Mouse (Mus musculus) CH12.LX (cell line): ENCODE measurements at regions not wholly inside any gene's neighbourhood (a gene's known extent, or its start where the extent isn't known, plus 50 kb on each side); places are given as distances from the start of the nearest gene placed in this dataset.

Experiments
- DNase-seq: peaks from one replicate; pipeline ENCODE4 v3.0.0-alpha.2; 2013; ENCODE audit errors: extremely low read depth
- H3K27ac ChIP-seq: 2 replicates; pipeline ENCODE4 v1.5.1; 2012; ENCODE audit warnings: low read depth, mild to moderate bottlenecking, control low read depth, moderate library complexity; ENCODE audit not compliant: insufficient read depth
- H3K27me3 ChIP-seq: replicated peaks from 2 replicates; pipeline ENCODE3; 2012; ENCODE audit warnings: inconsistent platforms
- H3K36me3 ChIP-seq, 2 experiments: replicated peaks in 1 of 2; 2 replicates each; pipeline versions ENCODE3 to v1.6.1; 2012; ENCODE audit warnings: inconsistent platforms in 1 of 2, low read length in 1 of 2, mild to moderate bottlenecking in 1 of 2, mixed read lengths in 1 of 2, moderate library complexity in 1 of 2; ENCODE audit not compliant: control insufficient read depth in 1 of 2, insufficient read depth in 1 of 2
- H3K4me1 ChIP-seq, 2 experiments: 2 replicates each; pipeline ENCODE4 v1.6.1; 2012; ENCODE audit warnings: inconsistent platforms in 1 of 2, moderate library complexity in 1 of 2; ENCODE audit not compliant: insufficient read depth in 2 of 2, control insufficient read depth in 1 of 2
- H3K4me2 ChIP-seq: 2 replicates; pipeline ENCODE4 v1.6.1; 2012; ENCODE audit warnings: low read depth, mild to moderate bottlenecking, control low read depth; ENCODE audit not compliant: poor library complexity, insufficient read depth, severe bottlenecking
- H3K4me3 ChIP-seq, 3 experiments: fragments of 150-350 bp in 1 of 3; sonication (generic) in 1 of 3; replicated peaks in 1 of 3; 2 replicates each; pipeline versions ENCODE3 to v1.5.1; 2011 to 2012; ENCODE audit warnings: low read depth in 2 of 3, low read length in 2 of 3, mild to moderate bottlenecking in 2 of 3, moderate library complexity in 2 of 3, control low read depth in 1 of 3, improper control_type of control experiment in 1 of 3, inconsistent platforms in 1 of 3, mixed read lengths in 1 of 3; ENCODE audit not compliant: poor library complexity in 1 of 3
- H3K79me2 ChIP-seq: replicated peaks from 2 replicates; pipeline ENCODE4 v1.6.1; 2012; ENCODE audit warnings: mild to moderate bottlenecking, moderate library complexity; ENCODE audit not compliant: control insufficient read depth, poor library complexity, insufficient read depth, severe bottlenecking; ENCODE audit errors: extremely low read depth
- H3K9ac ChIP-seq: 2 replicates; pipeline ENCODE4 v1.6.1; 2012; ENCODE audit warnings: low read depth, mild to moderate bottlenecking, control low read depth, moderate library complexity; ENCODE audit not compliant: insufficient read depth
- H3K9me3 ChIP-seq: replicated peaks from 2 replicates; pipeline ENCODE3; 2012; ENCODE audit warnings: low read length, inconsistent platforms, mixed read lengths
- BHLHE40 ChIP-seq: IDR thresholded peaks from 2 replicates; pipeline ENCODE4 v1.6.1; 2011; ENCODE audit warnings: mild to moderate bottlenecking, low read depth, low read length, improper control_type of control experiment
- ELF1 ChIP-seq: IDR thresholded peaks from 2 replicates; pipeline ENCODE4 v1.6.1; 2014; ENCODE audit warnings: low read depth, mild to moderate bottlenecking, inconsistent platforms, low read length, improper control_type of control experiment
- EP300 ChIP-seq: IDR thresholded peaks from 2 replicates; pipeline ENCODE4 v1.6.1; 2011; ENCODE audit warnings: low read length, improper control_type of control experiment
- GABPA ChIP-seq: IDR thresholded peaks from 2 replicates; pipeline ENCODE4 v1.6.1; 2012; ENCODE audit warnings: low read depth, low read length, improper control_type of control experiment, inconsistent platforms; ENCODE audit not compliant: insufficient replicate concordance
- IRF4 ChIP-seq: IDR thresholded peaks from 2 replicates; pipeline ENCODE4 v1.6.1; 2014; ENCODE audit warnings: low read depth, mild to moderate bottlenecking, inconsistent platforms, low read length, improper control_type of control experiment
- JUN ChIP-seq: IDR thresholded peaks from 2 replicates; pipeline ENCODE4 v1.6.1; 2011; ENCODE audit warnings: low read depth, mild to moderate bottlenecking, low read length, improper control_type of control experiment, moderate library complexity; ENCODE audit not compliant: insufficient read depth
- MAX ChIP-seq: IDR thresholded peaks from 2 replicates; pipeline ENCODE4 v1.6.1; 2011; ENCODE audit warnings: low read length, improper control_type of control experiment
- MYC ChIP-seq: IDR thresholded peaks from 2 replicates; pipeline ENCODE4 v1.6.1; 2011; ENCODE audit warnings: low read depth, mild to moderate bottlenecking, improper control_type of control experiment, low read length
- NELFE ChIP-seq: IDR thresholded peaks from 2 replicates; pipeline ENCODE4 v1.6.1; 2011; ENCODE audit warnings: low read depth, low read length, improper control_type of control experiment
- RAD21 ChIP-seq: IDR thresholded peaks from 2 replicates; pipeline ENCODE4 v1.6.1; 2011; ENCODE audit warnings: low read depth, mild to moderate bottlenecking, low read length, improper control_type of control experiment, moderate library complexity
- RCOR1 ChIP-seq: conservative IDR thresholded peaks from 2 replicates; pipeline ENCODE4 v1.6.1; 2012; ENCODE audit warnings: low read depth, mild to moderate bottlenecking, inconsistent platforms, low read length, improper control_type of control experiment
- TBP ChIP-seq: conservative IDR thresholded peaks from 2 replicates; pipeline ENCODE4 v1.6.1; 2011; ENCODE audit warnings: low read depth, low read length, improper control_type of control experiment
- UBTF ChIP-seq: IDR thresholded peaks from 2 replicates; pipeline ENCODE4 v1.6.1; 2012; ENCODE audit warnings: low read depth, mild to moderate bottlenecking, inconsistent platforms, low read length, improper control_type of control experiment, moderate library complexity
- USF1 ChIP-seq: IDR thresholded peaks from 2 replicates; pipeline ENCODE4 v1.6.1; 2014; ENCODE audit warnings: low read depth, mild to moderate bottlenecking, inconsistent platforms, low read length, improper control_type of control experiment
- ZKSCAN1 ChIP-seq: IDR thresholded peaks from 2 replicates; pipeline ENCODE4 v1.6.1; 2012; ENCODE audit warnings: low read depth, inconsistent platforms, low read length, improper control_type of control experiment, borderline replicate concordance
- ZMIZ1 ChIP-seq: IDR thresholded peaks from 2 replicates; pipeline ENCODE4 v1.6.1; 2012; ENCODE audit warnings: low read depth, mild to moderate bottlenecking, inconsistent platforms, low read length, improper control_type of control experiment
- dilution Hi-C: fragments of 300-500 bp; cut with MboI; formaldehyde crosslinking; loops from 2 replicates; pipeline ENCODE4 v1.14.3; 2020; ENCODE audit warnings: low sequenced_read_pairs; ENCODE audit not compliant: extremely low pct_unique_long_range_greater_than_20kb, extremely low pct_ligation_motif_present
- in situ Hi-C: fragments of 300-500 bp; cut with MboI; formaldehyde crosslinking; loops from 3 replicates; pipeline ENCODE4 v1.14.3; 2019; ENCODE audit warnings: low sequenced_read_pairs, low pct_ligation_motif_present, low pct_unique_long_range_greater_than_20kb, mixed read lengths

- in situ Hi-C loops (no loop called here), dilution Hi-C loops (no loop called here)
Measured at GRCm38 (mm10) chr3:72825618-72826017, 142.0 kb downstream of the Sis start.

GRCm38 (mm10) chr3:72823148-72823547, 144.5 kb downstream of the Sis start:
- H3K27ac ChIP-seq = no peak overlapping the region
- H3K9me3 ChIP-seq = no peaks in the 10 kb centered on the region
- peaks cover 0 to 14% of the 10 kb centered on the region in 2 experiments; a peak in 2 of 4 replicates for H3K4me1 ChIP-seq
- H3K4me3 ChIP-seq = no peak overlapping the region
- H3K79me2 ChIP-seq = no peaks in the 10 kb centered on the region
- DNase-seq = peak; percentile 23
- H3K4me2 ChIP-seq = no peak overlapping the region
- H3K9ac ChIP-seq = no peak overlapping the region
- H3K27me3 ChIP-seq = no peaks in the 10 kb centered on the region
- H3K36me3 ChIP-seq = no peaks in the 10 kb centered on the region
- TF ChIP-seq IRF4 (peak; percentile 56; the same call in 1 of the 2 replicates), ZKSCAN1 (no peak), EP300 (peak; percentile 79), MAX (no peak), JUN (no peak), GABPA (no peak), ZMIZ1 (no peak), BHLHE40 (no peak), NELFE (no peak), ELF1 (no peak), USF1 (no peak), MYC (no peak), RAD21 (no peak), RCOR1 (no peak), TBP (no peak)
- in situ Hi-C loops = no loop called here
- dilution Hi-C loops = no loop called here

More at GRCm38 (mm10) chr3:72825618-72826017, 142.0 kb downstream of the Sis start:
- H3K9me3 ChIP-seq = no peaks in the 10 kb centered on the region
- no peaks in the 10 kb centered on the region for H3K36me3 ChIP-seq
- H3K27ac ChIP-seq = no peak overlapping the region
- no peak overlapping the region for H3K4me3 ChIP-seq
- H3K4me1 ChIP-seq = peaks cover 0 to 14% of the 10 kb centered on the region in 2 experiments; a peak in 2 of 4 replicates
- H3K79me2 ChIP-seq = no peaks in the 10 kb centered on the region
- TF ChIP-seq UBTF (no peak), RCOR1 (no peak), NELFE (no peak)
- no peaks in the 10 kb centered on the region for H3K27me3 ChIP-seq
- DNase-seq = no peak
- H3K4me2 ChIP-seq = no peak overlapping the region
- no peak overlapping the region for H3K9ac ChIP-seq
